Mouse (Mus musculus) skeletal muscle tissue, adult 2 months (tissue): ENCODE results near the gene Col4a2.
A peak's percentile ranks its signal among the peaks of the same experiment; 100 is the strongest.

ENCODE experiments used
- DNase-seq: peaks from one replicate; pipeline ENCODE4 v3.0.0-alpha.2; 2012; ENCODE audit warnings: low read depth, low spot score

Gene Col4a2

DNA sequence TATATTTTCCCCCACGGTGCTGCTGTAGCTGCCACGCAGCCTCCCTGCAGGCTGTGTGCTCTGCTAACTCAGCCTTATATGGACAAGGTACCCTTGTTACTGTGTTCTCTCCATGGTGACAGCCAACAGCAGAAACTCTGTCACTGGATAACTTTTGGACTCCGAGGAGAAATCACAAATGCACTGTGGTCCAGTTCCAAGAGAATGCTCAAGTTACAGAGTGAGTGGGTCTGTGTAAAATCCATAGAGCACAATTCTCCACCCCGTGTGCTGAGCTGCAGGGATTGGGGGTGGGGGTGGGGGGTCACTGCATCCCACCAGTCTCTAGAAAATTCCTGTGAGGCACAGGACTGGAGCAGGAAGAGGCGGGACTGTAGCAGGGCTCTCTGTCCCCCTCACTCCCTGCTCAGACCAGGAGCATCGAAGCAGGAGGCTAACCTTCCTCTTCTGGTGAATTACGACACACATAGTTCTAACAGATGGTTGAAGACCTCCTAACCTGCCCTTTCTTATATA lies 45.4 kb downstream of the Col4a2 start:
- no peak for DNase-seq

DNA sequence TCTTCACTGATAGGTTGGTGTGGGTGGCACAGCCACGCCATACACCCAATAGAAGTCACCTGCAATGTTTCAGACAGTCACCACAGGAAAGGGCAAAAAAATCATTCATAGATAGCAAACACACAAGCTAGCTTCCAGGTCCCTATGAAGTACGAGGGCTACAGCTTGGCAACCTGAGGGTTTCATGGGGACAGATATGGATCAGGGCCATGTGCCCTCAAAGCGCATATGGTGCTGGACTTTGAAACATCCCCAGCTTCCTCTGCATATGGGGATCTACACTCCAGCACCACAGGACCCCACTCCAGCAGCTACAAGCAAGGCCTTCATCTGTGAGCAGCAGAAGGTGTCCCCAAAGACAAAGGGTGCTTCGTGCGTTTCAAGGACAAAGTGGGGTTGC lies 47.2 kb downstream of the Col4a2 start:
- DNase-seq, result no peak

DNA sequence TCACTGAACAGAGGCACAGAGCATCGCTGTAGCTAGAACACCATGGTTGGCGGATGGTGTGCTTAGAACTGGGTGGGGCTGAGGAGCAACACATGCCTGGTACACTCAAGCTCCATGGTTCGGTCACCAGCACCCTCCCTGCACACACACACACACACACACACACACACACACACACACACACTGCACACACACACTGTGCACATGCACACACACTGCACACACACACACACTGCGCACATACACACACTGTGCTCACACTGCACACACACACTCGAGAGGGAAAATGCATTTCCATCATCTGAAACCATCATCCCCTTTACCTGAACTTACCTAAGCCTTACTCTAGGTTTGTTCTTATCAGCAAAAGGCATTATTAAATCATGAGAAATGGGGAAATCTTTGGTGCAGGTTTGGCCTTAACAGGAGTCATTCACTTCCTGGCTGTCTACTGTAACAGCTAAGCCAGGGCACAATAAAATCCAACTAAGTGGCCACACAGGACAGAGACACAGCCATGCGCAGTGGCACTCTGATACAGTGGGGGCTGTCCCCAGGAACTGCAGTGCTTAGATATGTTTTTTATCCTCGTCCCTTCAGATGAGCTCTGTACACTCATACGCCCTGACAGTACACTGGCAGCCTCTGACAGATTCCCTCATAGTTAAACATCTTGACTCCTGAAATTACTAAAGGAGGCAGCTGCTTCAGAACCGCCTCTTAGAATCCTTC lies 49.1 kb downstream of the Col4a2 start:
- no peak for DNase-seq

DNA sequence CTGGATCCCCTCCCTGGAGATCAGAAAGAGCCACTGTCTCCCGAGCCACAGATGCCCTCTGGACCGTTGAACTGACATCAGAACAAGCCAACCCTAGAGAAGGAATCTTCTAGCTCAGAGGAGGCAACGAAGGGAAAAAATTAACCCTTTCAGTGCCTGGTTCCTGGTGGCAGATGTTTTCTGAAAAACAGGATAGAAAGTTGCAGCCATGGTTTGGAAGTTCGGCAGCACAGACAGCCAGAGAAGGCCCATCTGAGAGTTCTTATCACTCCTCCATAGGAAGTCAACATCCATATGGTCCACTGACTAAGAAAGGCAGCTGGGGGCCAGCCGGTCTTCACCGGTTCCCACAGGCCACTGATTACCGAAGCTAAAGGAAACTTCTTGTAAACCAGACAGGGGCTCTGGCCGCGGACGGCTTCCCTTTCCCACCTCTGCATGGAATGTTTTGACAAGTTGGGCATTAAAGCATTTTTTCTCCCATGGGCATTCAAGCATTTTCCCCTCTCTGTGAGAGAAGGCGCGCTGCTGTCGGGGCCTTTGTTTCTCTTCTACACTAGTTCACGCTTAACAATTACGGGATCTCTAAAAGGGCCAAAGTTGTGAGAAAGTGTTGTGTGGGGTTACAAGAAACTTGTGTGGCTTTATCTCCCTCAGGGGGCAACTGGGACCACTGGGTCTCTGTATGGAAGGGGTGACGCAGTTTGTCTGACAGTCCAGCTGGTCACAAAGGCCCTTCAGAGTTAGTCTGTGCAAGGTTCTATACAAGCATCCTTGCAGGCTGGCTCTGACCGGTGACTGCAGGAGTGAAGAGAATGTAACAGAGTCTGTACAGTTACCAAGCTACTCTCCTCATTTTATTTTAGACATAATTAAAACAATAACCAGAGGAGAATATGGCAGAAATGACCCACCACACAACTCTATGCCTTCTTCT lies 49.9 kb downstream of the Col4a2 start:
- no peak for DNase-seq

DNA sequence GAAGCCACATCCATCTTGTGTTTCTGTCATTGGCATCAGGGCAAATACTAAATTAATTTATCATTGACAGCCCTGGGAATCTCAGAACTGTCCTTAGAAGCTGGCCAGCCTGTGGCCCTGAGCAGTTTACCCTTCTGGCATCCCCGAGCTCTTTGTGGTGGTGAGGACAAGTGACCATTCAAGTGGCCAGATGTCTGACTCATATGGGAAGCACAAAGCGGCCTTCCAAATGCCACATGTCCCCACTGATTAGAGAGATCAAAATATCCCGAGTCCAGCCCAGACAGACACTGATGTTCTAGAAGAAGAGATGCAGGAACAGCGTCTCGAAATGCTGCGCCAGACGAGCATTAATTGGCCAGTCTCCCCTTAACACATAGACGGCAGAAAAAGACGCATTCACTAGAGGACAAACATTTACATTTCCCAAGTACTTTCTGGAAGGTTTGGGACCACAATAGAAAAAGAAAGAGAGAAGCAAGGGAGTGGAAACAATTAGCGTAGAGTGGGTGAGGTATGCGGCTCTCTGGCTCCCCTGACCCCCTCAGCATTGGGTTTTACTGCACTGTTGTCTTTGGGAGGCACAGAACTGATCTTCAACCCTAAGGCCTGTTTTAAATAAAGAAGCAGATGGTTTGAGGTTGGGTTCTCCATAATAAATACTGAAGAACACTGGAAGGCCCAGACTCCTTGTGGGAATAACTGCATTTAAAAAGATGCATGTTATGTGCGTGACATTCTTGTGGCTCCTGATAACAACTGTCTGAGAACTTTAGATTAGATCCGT lies 50.9 kb downstream of the Col4a2 start:
- no peak for DNase-seq

DNA sequence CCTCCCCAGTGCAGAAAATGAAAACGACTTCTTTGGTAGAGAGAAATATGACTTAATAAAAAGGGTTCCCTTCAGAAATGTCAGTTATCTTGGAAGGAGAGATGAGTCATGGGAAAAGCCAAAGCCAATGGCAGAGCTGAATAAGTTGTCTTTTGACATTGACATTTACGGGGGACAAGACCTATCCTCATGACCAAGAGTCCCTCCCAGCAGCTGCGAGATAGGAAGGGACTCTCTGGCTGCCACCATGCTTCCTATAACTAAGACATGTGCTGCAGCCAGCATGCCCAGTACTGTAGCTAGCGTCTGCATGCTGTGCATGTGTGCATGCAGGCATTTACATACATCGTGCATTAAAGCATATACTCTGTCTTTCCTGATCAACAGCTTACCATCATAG lies 53.6 kb downstream of the Col4a2 start:
- DNase-seq, result no peak

DNA sequence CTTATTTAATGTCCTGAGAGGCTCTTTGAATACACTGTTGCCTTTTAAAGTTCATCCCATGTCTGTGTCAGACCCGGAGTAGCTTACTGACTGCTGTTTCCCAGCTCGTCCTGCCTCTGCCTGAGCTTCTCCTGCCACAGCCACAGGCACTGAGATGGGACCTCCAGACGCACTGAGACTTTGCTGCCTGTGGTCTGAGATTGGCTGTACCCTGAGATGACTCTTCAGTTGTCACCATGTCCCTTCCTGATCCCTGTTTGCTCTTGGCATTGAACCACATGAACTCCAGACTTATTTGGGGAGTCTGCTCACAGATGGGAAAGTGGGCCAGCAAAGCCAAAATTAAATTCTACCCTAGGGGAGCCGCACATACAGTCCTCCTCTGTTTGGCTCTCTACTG lies 54.1 kb downstream of the Col4a2 start:
- no peak for DNase-seq

DNA sequence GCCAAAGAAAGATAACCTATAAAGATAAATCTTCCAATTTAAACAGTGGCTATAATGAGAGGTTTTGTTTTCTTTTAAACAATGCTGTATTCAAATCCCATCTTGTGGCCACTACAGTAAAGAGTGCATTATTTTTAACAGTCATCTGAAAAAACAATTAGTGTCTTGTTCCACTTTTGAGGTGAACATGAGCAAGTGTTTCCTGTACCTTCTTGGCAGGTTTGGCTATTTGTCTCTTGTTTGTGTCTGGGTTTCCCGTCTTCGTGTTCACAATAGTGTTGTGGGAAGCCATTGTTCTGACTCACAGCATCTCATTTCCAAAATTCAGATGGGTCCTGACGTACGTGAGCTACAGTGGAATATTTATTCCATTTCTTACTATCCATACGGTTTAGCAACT lies 55.1 kb downstream of the Col4a2 start:
- DNase-seq, result peak; percentile 29

DNA sequence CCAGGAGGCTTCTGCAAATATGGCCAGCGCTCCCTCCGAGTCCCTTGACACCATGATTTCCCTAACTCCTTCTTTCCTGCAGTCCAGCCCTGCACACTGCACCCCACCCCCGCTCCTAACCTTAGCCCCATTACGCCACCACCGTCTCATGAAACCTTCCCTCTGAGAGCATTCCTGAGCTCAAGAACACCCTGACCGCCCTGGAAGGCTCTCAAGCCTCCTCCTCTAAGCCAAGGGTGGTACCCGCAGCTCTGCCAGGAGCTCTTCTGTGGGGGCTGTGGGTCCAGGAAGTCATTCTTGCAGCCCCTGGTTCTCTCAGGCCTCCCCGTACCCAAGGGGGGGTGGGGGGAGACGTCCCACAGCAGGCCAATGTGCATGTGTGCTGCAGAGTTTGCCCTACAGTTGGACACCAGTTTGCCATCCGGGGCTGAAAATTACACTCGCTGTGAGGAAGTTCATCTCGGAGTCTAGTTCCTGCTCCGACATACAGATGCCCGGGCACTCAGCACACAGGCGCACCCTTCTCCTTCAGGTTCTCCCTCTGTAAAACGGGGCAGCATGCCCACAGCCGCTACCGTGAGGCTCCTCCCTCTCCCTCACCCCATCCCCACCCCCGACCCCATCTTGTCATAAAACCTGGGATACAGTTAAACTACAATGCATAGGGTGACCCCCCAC lies 57.1 kb downstream of the Col4a2 start:
- DNase-seq, result no peak

DNA sequence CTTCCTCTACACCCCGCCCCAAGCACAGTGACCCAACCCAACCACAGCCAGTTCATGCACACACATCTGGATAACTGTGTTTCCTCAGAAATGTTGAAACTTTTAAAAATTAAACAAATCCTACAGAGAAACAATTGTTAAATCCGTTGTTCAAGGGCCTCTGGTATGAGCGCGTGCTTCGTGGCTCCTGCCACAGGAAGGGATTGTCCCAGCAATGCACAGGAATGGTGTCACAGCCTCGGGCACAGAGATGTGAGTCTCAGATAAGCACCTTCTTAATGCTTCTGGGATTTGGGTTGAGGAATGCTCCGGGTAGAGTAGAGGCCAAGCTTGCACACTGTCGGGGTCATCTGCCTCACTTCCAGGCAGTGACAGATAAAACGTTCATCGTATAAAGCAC lies 58.7 kb downstream of the Col4a2 start:
- DNase-seq, result no peak

DNA sequence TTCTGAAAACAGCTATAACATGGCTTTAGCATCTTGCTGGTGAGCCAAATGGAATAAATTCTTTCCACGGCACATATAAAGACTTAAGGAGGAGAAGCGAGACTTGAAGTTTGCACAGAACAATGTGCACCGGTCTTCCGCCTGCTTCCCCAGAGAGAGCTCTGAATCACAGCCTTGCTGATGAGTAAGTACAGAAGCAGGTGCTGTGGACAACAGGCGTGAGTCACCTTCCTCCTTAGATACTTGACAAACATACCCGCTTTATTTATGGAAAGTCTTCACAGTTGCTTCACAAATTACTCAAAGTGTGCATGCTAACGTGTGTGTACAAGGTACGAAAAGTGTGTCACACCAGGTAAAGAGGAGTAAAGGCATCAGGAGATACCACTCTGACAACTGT lies 59.5 kb downstream of the Col4a2 start:
- DNase-seq, result peak; percentile 31

DNA sequence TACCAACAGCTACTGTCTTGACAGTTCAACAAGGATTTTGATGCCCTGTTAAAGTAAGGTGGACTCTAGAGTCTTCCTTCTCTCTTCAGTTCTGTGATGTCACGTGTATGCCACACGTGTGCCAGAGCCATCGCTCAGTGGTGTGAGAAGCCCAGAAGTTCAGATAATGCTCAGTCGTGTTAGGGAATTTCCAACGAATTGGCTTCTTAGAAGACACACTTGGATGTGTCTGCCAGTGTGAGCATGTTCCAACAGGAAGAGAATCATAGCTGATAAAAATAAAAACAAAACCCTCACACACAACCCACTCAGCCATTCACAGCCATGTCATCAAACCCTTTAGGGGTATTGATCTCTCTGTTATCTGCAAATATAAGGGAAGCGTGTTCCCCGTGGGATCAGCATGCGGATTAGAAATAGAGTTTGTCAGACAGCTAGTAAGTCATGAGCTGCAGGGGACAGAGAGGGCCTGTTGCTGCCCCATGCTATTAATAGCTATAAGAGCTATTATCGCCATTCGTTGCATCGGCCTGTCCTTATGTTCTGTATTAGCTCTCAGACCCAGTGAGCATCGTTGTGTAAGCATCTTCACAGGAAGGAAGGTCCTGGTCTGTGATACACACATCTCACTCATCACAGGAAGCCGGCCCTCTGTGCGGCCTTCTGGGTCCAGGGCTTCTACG lies 61.2 kb downstream of the Col4a2 start:
- no peak for DNase-seq

DNA sequence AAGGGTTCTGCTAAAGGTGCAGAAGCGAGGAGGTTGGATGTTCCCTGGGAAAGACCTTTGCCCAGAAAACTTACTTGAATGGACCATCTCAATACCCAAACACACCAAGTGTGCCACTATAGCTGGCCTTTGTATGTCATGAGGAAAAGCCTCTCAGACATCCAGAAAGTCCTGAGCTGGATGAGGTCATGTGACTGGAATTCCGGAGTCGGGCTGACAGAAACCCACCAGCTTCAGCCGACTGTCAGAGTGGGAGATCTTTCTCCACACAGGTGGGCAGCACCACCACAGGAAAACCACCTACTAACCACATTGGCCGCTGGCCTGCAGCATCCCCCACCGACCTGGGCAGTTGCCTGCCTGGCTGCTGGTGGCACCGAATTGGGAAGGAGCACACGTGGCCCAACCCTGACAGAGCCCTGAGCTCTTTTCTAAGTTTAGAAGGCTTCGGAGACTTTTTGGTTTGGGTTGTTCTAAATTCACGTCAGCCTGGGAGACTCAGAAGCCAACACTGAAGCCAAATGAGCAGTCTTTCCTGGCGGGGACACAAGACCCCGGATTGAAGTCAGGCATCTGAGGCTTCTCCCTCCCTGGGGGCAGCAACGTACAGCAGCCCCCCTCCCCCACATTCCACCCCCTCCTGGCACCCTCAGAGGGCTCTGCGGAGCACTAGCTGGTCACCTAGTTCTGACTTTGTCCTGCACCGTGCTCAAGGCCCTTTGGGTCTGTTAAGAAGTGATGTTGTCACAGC lies 61.9 kb downstream of the Col4a2 start:
- no peak for DNase-seq

DNA sequence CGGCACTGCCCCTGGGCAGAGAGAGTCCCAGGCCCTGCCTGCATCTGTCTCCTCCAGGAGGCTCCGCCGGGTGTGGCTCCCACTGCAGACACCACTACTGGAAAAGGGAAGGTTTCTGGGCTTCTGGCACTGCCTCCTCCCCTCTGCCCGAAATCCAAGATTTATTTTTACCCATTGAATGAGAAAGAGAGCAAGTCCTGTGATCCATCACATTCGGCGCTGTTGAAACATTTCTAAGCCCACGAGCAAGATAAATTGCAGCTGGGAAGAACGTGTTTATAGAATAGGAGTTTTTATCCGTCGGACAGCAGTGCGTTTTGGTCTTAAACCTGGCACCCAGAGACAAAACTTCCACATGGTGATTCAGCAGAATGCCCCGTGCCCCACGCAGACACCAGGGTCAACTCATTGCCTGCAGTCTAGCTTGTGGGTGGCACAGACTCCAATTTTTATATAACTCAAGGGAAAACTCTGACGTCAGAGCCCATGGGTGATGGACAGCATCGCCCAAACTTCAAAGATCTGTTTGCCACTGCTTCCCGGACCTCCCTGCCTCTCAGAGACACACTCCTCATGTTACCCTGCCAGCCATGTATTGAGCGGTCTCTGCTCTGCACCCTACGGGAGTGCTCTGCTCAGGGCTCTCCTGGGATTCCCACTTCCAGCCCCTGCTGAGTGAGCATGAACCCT lies 63.3 kb downstream of the Col4a2 start:
- DNase-seq, result no peak

DNA sequence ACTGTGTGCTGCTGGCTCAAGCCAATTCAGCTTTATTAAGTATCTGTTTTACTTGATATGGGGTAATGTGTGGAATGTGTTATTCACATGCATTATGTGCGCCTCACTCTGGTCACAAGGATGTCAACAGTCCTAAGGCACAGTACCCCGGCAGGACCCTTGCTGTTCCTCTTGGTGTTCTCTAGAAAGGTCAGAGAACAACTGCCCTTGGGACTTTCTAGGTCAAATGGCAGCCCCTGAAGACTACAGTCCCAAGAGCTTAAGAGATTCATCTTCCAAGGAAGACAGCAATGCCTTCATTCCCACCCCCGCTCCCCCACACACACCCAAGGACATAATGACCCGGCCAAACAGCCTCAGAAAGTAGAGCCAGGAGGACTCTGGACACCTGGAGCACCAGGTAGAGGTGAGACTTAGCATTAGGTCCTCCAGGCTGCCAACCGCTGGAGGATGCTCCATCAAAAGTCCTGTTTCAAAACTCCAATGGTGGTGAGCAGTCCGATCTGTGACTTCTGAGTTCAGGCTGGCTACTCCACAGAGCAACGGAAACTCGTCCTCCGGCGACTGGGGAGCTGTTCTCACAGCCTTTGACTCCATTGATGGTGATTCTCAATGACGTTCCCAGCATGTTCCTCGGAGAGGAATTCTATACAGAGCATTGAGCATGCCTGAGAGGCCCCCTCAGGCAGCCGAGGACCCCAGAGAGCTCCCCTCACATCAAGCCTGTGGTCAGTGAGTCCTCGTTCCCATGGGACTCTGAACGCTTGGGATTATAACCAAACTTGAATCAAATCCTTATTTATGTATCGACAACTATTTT lies 65.0 kb downstream of the Col4a2 start:
- DNase-seq, result no peak

DNA sequence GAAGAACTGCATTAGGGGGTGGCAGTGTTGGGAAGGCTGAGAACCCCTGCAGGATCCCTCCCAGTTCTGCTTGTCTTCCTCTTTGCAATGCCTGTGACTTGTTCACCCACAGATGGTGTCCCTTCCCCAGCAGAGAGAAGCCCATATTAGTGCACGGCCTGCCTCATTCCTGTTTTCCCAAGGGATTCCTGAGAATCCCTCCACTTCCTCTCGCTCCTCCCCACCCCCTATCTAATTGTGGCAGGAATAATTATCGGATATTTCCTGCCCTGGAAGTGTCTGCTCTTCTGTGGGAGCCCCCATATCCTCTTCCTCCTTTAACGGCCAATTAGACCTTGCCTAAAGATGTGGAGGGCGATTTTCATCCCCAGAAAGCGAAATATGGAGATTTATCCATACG lies 67.0 kb downstream of the Col4a2 start:
- DNase-seq, result no peak

DNA sequence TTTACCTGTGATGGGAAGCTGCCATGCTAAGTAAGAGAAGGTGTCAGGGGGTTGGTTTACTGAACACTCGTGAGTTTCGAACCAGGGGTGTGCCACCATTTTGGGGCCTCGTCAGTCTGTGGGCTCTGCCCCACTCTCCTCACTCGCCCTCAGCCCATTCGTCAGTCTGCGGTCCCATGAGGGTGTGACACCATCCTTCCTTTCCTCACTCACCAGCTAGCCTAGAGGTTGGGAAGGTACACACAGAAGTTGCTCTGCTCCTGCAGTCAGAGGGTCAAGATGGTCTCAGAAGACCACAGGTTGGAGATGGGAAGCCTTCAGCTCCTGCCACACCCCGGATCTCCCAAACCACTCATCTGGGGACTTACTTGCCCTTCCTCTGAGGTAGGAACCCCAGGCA lies 68.9 kb downstream of the Col4a2 start:
- no peak for DNase-seq

DNA sequence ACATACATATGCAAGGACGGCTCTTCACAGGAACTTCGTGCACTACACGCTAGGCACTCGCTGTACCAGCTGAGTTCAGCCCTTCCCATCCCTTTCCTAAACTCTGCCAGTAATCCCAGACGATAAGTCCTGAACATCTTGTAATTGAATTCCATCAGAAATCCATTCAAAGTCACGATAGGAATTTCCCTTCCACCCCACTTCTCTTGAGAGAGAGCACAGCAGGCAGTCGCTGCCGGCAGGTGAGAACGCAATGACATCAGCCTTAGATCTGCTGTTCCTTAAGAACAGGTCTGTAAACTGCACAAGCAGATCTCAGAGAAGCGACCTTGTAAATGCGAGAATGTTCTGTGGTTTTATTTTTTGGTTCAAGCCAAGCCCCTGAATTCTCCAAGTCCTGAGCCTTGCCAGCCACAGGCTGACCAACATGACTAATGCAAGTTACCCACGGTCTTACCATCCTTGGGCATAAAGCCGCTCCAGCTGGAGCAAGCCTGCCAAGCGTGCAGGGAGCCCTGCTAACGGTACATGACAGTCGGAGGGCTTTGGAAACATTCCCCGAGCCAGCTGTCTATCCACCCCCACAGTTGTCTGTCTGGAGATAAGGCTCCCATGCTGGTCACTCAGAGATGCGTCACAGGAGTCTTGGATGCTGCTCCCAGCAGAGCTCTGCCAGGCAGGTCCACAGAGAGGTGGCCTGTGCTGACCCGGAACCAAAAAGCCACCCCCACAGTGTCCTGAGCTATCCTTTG lies 69.6 kb downstream of the Col4a2 start:
- peak; percentile 66 for DNase-seq
